Mouse (Mus musculus): ENCODE measurements around the gene Negr1. TPM values are rescaled to one million over a fixed set of nuclear protein-coding genes. Genes with fewer than 3 reads are reported as not detected.

The Negr1 gene
- polyA plus RNA-seq, 1 experiment from 2014 or later = 0.12 TPM

DNA sequence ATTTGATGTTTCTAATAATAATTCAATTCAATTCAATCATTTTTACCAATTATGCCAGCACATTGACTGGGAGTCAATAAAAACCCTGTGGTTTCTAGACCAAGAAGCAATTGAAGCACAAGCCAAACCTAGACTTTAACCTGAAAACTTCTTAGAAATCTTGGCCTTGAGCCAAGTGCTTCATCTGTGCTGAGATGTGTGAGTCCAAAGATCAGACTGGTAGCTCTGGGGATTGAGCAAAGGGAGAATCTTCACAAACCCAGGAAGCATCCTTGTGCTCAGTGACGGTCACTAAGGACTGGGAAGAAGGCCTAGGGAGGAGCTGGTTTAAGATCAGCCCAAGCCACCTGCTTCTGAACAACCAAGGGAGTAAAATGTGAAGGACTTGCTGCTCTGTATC lies 322.3 kb downstream of the Negr1 start:
- Histone ChIP-seq H3K9ac (no peak overlapping the region), H3K9me3 (replicated peaks) (no peaks in the 10 kb centered on the region), H3K27me3 (no peaks in the 10 kb centered on the region), H3K27ac (no peak overlapping the region), H3K36me3 (no peaks in the 10 kb centered on the region), H3K4me2 (no peak overlapping the region), H3K4me3 (replicated peaks) (no peak overlapping the region), H3K4me1 (replicated peaks) (no peaks in the 10 kb centered on the region)
- 79% methylated on average over 1 of the region's 1 CpGs for whole genome bisulfite sequencing (ENCODE audit: insufficient replicate concordance)
- ATAC-seq (ENCODE audit: low read depth) (no peak), DNase-seq (no peak)

DNA sequence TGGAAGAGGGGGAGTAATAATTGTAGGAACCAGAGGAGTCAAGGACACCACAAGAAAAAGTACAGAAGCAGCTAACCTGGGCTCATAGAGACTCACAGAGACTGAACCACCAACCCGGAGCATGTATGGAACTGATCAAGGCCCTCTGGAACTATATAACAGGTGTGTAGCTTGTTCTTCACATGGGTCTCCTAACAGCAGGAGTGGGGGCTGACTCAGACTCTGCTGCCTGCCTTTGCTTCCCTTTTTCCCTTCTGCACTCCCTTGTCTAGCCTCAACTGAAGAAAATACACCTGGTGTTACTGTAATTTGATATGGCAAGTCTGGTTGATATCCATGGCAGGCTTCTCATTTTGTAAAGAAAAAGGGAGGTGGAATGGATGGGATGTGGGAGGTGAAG lies 324.1 kb downstream of the Negr1 start:
- H3K4me2 ChIP-seq = no peak overlapping the region
- H3K27me3 ChIP-seq = no peaks in the 10 kb centered on the region
- no peak overlapping the region for H3K4me3 ChIP-seq (replicated peaks)
- no peak overlapping the region for H3K27ac ChIP-seq
- no peak for ATAC-seq (ENCODE audit: low read depth)
- H3K9me3 ChIP-seq (replicated peaks) = no peaks in the 10 kb centered on the region
- H3K4me1 ChIP-seq (replicated peaks) = no peaks in the 10 kb centered on the region
- no peaks in the 10 kb centered on the region for H3K36me3 ChIP-seq
- H3K9ac ChIP-seq = no peak overlapping the region
- DNase-seq = no peak
- WGBS (ENCODE audit: insufficient replicate concordance) = 77% methylated on average over 1 of the region's 1 CpGs

- H3K9ac ChIP-seq = no peak overlapping the region
- H3K27ac ChIP-seq = no peak overlapping the region
- H3K27me3 ChIP-seq = no peaks in the 10 kb centered on the region
- DNase-seq (no peak), ATAC-seq (ENCODE audit: low read depth) (no peak)
- no peaks in the 10 kb centered on the region for H3K36me3 ChIP-seq
- H3K4me2 ChIP-seq = no peak overlapping the region
- no peak overlapping the region for H3K4me3 ChIP-seq (replicated peaks)
- no peaks in the 10 kb centered on the region for H3K9me3 ChIP-seq (replicated peaks)
- whole genome bisulfite sequencing (ENCODE audit: insufficient replicate concordance) = 72% methylated on average over 3 of the region's 3 CpGs
- no peaks in the 10 kb centered on the region for H3K4me1 ChIP-seq (replicated peaks)
Measured at GRCm38 (mm10) chr3:156886915-156887314, 325.3 kb downstream of the Negr1 start.

- Histone ChIP-seq H3K4me2 (no peak overlapping the region), H3K9me3 (replicated peaks) (no peaks in the 10 kb centered on the region), H3K36me3 (no peaks in the 10 kb centered on the region), H3K4me3 (replicated peaks) (no peak overlapping the region), H3K9ac (no peak overlapping the region), H3K27ac (no peak overlapping the region), H3K27me3 (no peaks in the 10 kb centered on the region), H3K4me1 (replicated peaks) (no peaks in the 10 kb centered on the region)
- ATAC-seq (ENCODE audit: low read depth) = no peak
- DNase-seq = no peak
- WGBS (ENCODE audit: insufficient replicate concordance) = 56% methylated on average over 4 of the region's 4 CpGs
Measured at GRCm38 (mm10) chr3:156890986-156891385, 329.4 kb downstream of the Negr1 start.

DNA sequence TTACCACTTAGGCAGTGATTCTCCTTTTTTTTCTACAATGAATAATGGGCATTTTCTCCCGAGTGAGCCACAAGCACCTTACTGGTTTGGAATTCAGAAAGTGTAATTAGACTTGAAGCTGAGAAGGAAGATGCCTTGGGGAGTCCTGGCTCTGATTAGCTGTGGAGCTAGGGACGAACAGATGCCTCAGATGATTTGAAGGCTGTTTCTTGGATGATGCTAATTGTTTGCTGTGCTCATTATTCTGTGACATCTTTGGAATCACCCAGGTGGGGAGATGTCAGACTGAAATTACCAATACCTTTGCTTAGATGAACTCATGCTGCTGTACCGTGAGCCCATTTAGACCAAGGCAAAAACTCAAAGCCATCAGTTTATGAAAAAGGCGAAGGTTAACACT lies 333.7 kb downstream of the Negr1 start:
- Histone ChIP-seq H3K9me3 (replicated peaks) (no peaks in the 10 kb centered on the region), H3K4me2 (no peak overlapping the region), H3K27ac (no peak overlapping the region), H3K27me3 (no peaks in the 10 kb centered on the region), H3K4me3 (replicated peaks) (no peak overlapping the region), H3K36me3 (no peaks in the 10 kb centered on the region), H3K4me1 (replicated peaks) (no peaks in the 10 kb centered on the region), H3K9ac (no peak overlapping the region)
- ATAC-seq (ENCODE audit: low read depth) (no peak), DNase-seq (no peak)
- 49% methylated on average over 4 of the region's 4 CpGs for WGBS (ENCODE audit: insufficient replicate concordance)

- Histone ChIP-seq H3K27me3 (no peaks in the 10 kb centered on the region), H3K27ac (no peak overlapping the region), H3K4me1 (replicated peaks) (no peaks in the 10 kb centered on the region), H3K4me3 (replicated peaks) (no peak overlapping the region), H3K36me3 (no peaks in the 10 kb centered on the region), H3K9me3 (replicated peaks) (no peaks in the 10 kb centered on the region), H3K4me2 (no peak overlapping the region), H3K9ac (no peak overlapping the region)
- no peak for DNase-seq
- no peak for ATAC-seq (ENCODE audit: low read depth)
- WGBS (ENCODE audit: insufficient replicate concordance) = 56% methylated on average over 4 of the region's 4 CpGs
Measured at GRCm38 (mm10) chr3:156896106-156896505, 334.5 kb downstream of the Negr1 start.

DNA sequence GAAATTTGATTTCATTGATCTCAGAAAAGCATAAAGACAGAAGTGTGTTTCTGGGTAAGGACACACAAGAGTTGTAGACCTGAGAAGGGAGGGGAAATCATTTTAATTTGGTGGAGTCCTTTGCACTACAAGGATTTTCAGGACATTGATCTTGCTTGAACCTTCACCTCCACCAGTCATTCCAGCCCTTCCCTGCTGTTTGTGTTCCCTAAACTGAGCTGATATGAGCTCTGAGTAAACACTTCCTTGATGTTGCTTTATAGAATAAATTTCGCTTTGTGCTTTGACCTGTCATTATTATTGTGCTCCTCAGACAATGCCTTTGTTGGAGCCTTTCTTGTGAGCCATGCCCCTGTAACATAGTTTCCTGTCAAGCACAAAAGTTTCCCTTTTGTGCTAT lies 335.0 kb downstream of the Negr1 start:
- Histone ChIP-seq H3K9me3 (replicated peaks) (no peaks in the 10 kb centered on the region), H3K27ac (no peak overlapping the region), H3K27me3 (no peaks in the 10 kb centered on the region), H3K4me1 (replicated peaks) (no peaks in the 10 kb centered on the region), H3K4me2 (no peak overlapping the region), H3K36me3 (no peaks in the 10 kb centered on the region), H3K4me3 (replicated peaks) (no peak overlapping the region), H3K9ac (no peak overlapping the region)
- ATAC-seq (ENCODE audit: low read depth) (no peak), DNase-seq (no peak)
- WGBS (ENCODE audit: insufficient replicate concordance) = 49% methylated on average over 1 of the region's 1 CpGs

GRCm38 (mm10) chr3:156901140-156901539 lies 339.5 kb downstream of the Negr1 start:
- WGBS (ENCODE audit: insufficient replicate concordance) = 67% methylated on average over 3 of the region's 3 CpGs
- H3K4me3 ChIP-seq (replicated peaks) = no peak overlapping the region
- H3K27ac ChIP-seq = no peak overlapping the region
- no peak for ATAC-seq (ENCODE audit: low read depth)
- H3K9ac ChIP-seq = no peak overlapping the region
- no peak overlapping the region for H3K4me2 ChIP-seq
- H3K4me1 ChIP-seq (replicated peaks) = no peaks in the 10 kb centered on the region
- DNase-seq = no peak
- no peaks in the 10 kb centered on the region for H3K9me3 ChIP-seq (replicated peaks)
- H3K27me3 ChIP-seq = no peaks in the 10 kb centered on the region
- H3K36me3 ChIP-seq = no peaks in the 10 kb centered on the region

- Histone ChIP-seq H3K27ac (no peak overlapping the region), H3K4me3 (replicated peaks) (no peak overlapping the region), H3K27me3 (no peaks in the 10 kb centered on the region), H3K9ac (no peak overlapping the region), H3K9me3 (replicated peaks) (no peaks in the 10 kb centered on the region), H3K36me3 (no peaks in the 10 kb centered on the region), H3K4me1 (replicated peaks) (no peaks in the 10 kb centered on the region), H3K4me2 (no peak overlapping the region)
- DNase-seq (no peak), ATAC-seq (ENCODE audit: low read depth) (no peak)
- 66% methylated on average over 9 of the region's 9 CpGs for WGBS (ENCODE audit: insufficient replicate concordance)
Measured at GRCm38 (mm10) chr3:156903925-156904576, 342.5 kb downstream of the Negr1 start.

GRCm38 (mm10) chr3:156912816-156913215 lies 351.2 kb downstream of the Negr1 start:
- no peaks in the 10 kb centered on the region for H3K9me3 ChIP-seq (replicated peaks)
- DNase-seq (no peak), ATAC-seq (ENCODE audit: low read depth) (no peak)
- no peaks in the 10 kb centered on the region for H3K4me1 ChIP-seq (replicated peaks)
- WGBS (ENCODE audit: insufficient replicate concordance) = 72% methylated on average over 3 of the region's 3 CpGs
- H3K27ac ChIP-seq = no peak overlapping the region
- H3K4me3 ChIP-seq (replicated peaks) = no peak overlapping the region
- H3K27me3 ChIP-seq = no peaks in the 10 kb centered on the region
- H3K36me3 ChIP-seq = no peaks in the 10 kb centered on the region
- H3K4me2 ChIP-seq = no peak overlapping the region
- H3K9ac ChIP-seq = no peak overlapping the region

- Histone ChIP-seq H3K9me3 (replicated peaks) (no peaks in the 10 kb centered on the region), H3K4me3 (replicated peaks) (no peak overlapping the region), H3K27me3 (no peaks in the 10 kb centered on the region), H3K36me3 (no peaks in the 10 kb centered on the region), H3K27ac (no peak overlapping the region), H3K4me2 (no peak overlapping the region), H3K9ac (no peak overlapping the region), H3K4me1 (replicated peaks) (no peaks in the 10 kb centered on the region)
- DNase-seq (no peak), ATAC-seq (ENCODE audit: low read depth) (no peak)
Measured at GRCm38 (mm10) chr3:156921369-156921768, 359.8 kb downstream of the Negr1 start.

DNA sequence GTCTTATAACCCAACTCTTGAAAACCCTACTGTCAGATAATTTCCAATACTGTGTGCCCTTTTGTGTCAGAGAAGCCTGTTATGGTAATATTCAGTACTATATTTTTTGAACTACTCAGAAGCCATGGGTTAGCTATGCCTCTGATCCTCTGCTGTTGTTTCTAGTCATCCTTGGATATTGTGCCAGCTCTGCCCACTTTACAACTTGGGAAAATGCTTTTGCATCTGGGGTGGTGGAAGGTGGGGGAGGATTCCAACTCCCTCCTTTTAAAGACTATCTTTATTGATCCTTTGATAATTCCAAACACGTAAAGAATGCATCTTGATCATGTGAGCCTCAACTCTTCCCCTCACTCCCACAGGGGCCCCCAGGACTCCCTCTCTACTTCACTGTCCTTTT lies 361.6 kb downstream of the Negr1 start:
- H3K27me3 ChIP-seq = no peaks in the 10 kb centered on the region
- H3K4me1 ChIP-seq (replicated peaks) = no peaks in the 10 kb centered on the region
- no peak overlapping the region for H3K4me2 ChIP-seq
- DNase-seq (no peak), ATAC-seq (ENCODE audit: low read depth) (no peak)
- no peaks in the 10 kb centered on the region for H3K36me3 ChIP-seq
- no peaks in the 10 kb centered on the region for H3K9me3 ChIP-seq (replicated peaks)
- no peak overlapping the region for H3K27ac ChIP-seq
- 56% methylated on average over 1 of the region's 1 CpGs for WGBS (ENCODE audit: insufficient replicate concordance)
- no peak overlapping the region for H3K4me3 ChIP-seq (replicated peaks)
- H3K9ac ChIP-seq = no peak overlapping the region

Data from liver, embryonic 13.5 days (tissue).